Mouse (Mus musculus) spleen, adult 12 weeks (tissue): ENCODE data around the gene Diras2.

ENCODE experiments used
- DNase-seq: peaks from one replicate; pipeline ENCODE4 v3.0.0; 2022; ENCODE audit warnings: low spot score

The Diras2 gene

GRCm38 (mm10) chr13:52459982-52460381 lies 71.1 kb downstream of the Diras2 start:
- no peak for DNase-seq

- DNase-seq: no peak
Measured at GRCm38 (mm10) chr13:52457889-52458324, 73.2 kb downstream of the Diras2 start.

- no peak for DNase-seq
Measured at GRCm38 (mm10) chr13:52457177-52457888, 73.7 kb downstream of the Diras2 start.

GRCm38 (mm10) chr13:52455329-52455728 lies 75.8 kb downstream of the Diras2 start:
- no peak for DNase-seq

- DNase-seq: no peak
Measured at GRCm38 (mm10) chr13:52454708-52455250, 76.3 kb downstream of the Diras2 start.
